Mouse (Mus musculus): ENCODE measurements around the gene Arhgef2.

- no peak for TF ChIP-seq USF1 (IDR thresholded peaks at IDR 0.05; ENCODE audit: low read depth)
- no peak for TF ChIP-seq POLR2A (IDR thresholded peaks at IDR 0.05; ENCODE audit: insufficient read length, low read depth)
- TF ChIP-seq TCF12 (IDR thresholded peaks at IDR 0.05; ENCODE audit: insufficient read depth, poor library complexity, severe bottlenecking): no peak
- no peak for TF ChIP-seq MAX (IDR thresholded peaks at IDR 0.05; ENCODE audit: low read depth)
- no peak for TF ChIP-seq MYOG (IDR thresholded peaks at IDR 0.05; ENCODE audit: control insufficient read depth in 1 of 3, insufficient read depth in 1 of 3, insufficient read length in 2 of 3, low read depth in 2 of 3)
- no peak for TF ChIP-seq POLR2AphosphoS2 (IDR thresholded peaks at IDR 0.05; ENCODE audit: insufficient read length, low read depth)
- TF ChIP-seq REST (IDR thresholded peaks at IDR 0.05; ENCODE audit: insufficient read depth, insufficient read length): no peak
- no peak for TF ChIP-seq CEBPB (IDR thresholded peaks at IDR 0.05; ENCODE audit: insufficient read depth, poor library complexity, severe bottlenecking)
- no peak for TF ChIP-seq E2F4 (IDR thresholded peaks at IDR 0.05; ENCODE audit: insufficient read depth)
Measured at GRCm38 (mm10) chr3:88677399-88677798, 71.6 kb downstream of the Arhgef2 start.
